Mouse (Mus musculus): ENCODE results near the gene Fibp. TPM values are rescaled to one million over a fixed set of nuclear protein-coding genes. Genes with fewer than 3 reads are reported as not detected.

Fibp gene
- polyA plus RNA-seq, 1 experiment from 2014 or later = 164 TPM

- Histone ChIP-seq H3K9ac (no peak overlapping the region), H3K9me3 (no peaks in the 10 kb centered on the region), H3K36me3 (peaks cover 65% of the 10 kb centered on the region), H3K4me2 (no peak overlapping the region), H3K4me3 (no peak overlapping the region), H3K4me1 (replicated peaks) (peaks cover 21% of the 10 kb centered on the region), H3K27ac (replicated peaks) (no peak overlapping the region), H3K27me3 (no peaks in the 10 kb centered on the region)
- 82% methylated on average over 12 of the region's 12 CpGs for WGBS
- ATAC-seq (ENCODE audit: low read depth) = no peak
These were observed 35.1 kb downstream of the Fibp start for GRCm38 (mm10) chr19:5495353-5496051.

- no peak for ATAC-seq (ENCODE audit: low read depth)
- peaks cover 21% of the 10 kb centered on the region for H3K4me1 ChIP-seq (replicated peaks)
- no peaks in the 10 kb centered on the region for H3K9me3 ChIP-seq
- no peak overlapping the region for H3K27ac ChIP-seq (replicated peaks)
- H3K4me3 ChIP-seq = no peak overlapping the region
- H3K36me3 ChIP-seq = peaks cover 65% of the 10 kb centered on the region
- no peaks in the 10 kb centered on the region for H3K27me3 ChIP-seq
- H3K4me2 ChIP-seq = no peak overlapping the region
- no peak overlapping the region for H3K9ac ChIP-seq
- 86% methylated on average over 16 of the region's 16 CpGs for WGBS
These were observed 35.6 kb downstream of the Fibp start for GRCm38 (mm10) chr19:5496052-5496370.

GRCm38 (mm10) chr19:5500330-5500875 lies 40.0 kb downstream of the Fibp start:
- Histone ChIP-seq H3K4me2 (no peak overlapping the region), H3K4me1 (replicated peaks) (no peaks in the 10 kb centered on the region), H3K4me3 (no peak overlapping the region), H3K27ac (replicated peaks) (no peak overlapping the region), H3K27me3 (no peaks in the 10 kb centered on the region), H3K36me3 (peaks cover 45% of the 10 kb centered on the region), H3K9ac (no peak overlapping the region), H3K9me3 (no peaks in the 10 kb centered on the region)
- ATAC-seq (ENCODE audit: low read depth) = no peak
- WGBS = 89% methylated on average over 2 of the region's 2 CpGs

GRCm38 (mm10) chr19:5503687-5504086 lies 43.3 kb downstream of the Fibp start, which contains the start of gene 1700020D05Rik:
Gene 1700020D05Rik (minus strand): TSS chr19:5503787.
- H3K9ac ChIP-seq = no peak within 1 kb of the TSS
- no peak within 1 kb of the TSS for H3K27ac ChIP-seq (replicated peaks)
- H3K4me2 ChIP-seq = no peak within 1 kb of the TSS
- no peak for ATAC-seq (ENCODE audit: low read depth)
- no peaks in the 10 kb centered on the region for H3K9me3 ChIP-seq
- H3K36me3 ChIP-seq = peaks cover 13% of the 10 kb centered on the region
- WGBS = 59% methylated on average over 17 of the region's 17 CpGs
- H3K4me1 ChIP-seq (replicated peaks) = peaks cover 8% of the 10 kb centered on the region
- no peaks in the 10 kb centered on the region for H3K27me3 ChIP-seq
- no peak within 1 kb of the TSS for H3K4me3 ChIP-seq

- no peaks in the 10 kb centered on the region for H3K27me3 ChIP-seq
- peak within 1 kb of the TSS; percentile 86 for H3K27ac ChIP-seq (replicated peaks)
- H3K9ac ChIP-seq = peak within 1 kb of the TSS; percentile 83
- no peaks in the 10 kb centered on the region for H3K9me3 ChIP-seq
- peak within 1 kb of the TSS; percentile 55 for H3K4me3 ChIP-seq
- peak within 1 kb of the TSS; percentile 82 for H3K4me2 ChIP-seq
- ATAC-seq (ENCODE audit: low read depth) = peak; percentile 99
- no peaks in the 10 kb centered on the region for H3K36me3 ChIP-seq
- WGBS = 3% methylated on average over 46 of the region's 47 CpGs
- H3K4me1 ChIP-seq (replicated peaks) = peaks cover 37% of the 10 kb centered on the region
These were observed 49.9 kb downstream of the Fibp start, which contains the start of gene Snx32 for GRCm38 (mm10) chr19:5510031-5511026. Gene Snx32 (minus strand): TSS chr19:5510538.

- H3K9ac ChIP-seq = peak overlapping the region; percentile 67
- WGBS = 51% methylated on average over 15 of the region's 15 CpGs
- no peak for ATAC-seq (ENCODE audit: low read depth)
- H3K4me1 ChIP-seq (replicated peaks) = peaks cover 34% of the 10 kb centered on the region
- H3K27ac ChIP-seq (replicated peaks) = no peak overlapping the region; the same call in 1 of the 2 replicates
- peak overlapping the region; percentile 82 for H3K4me2 ChIP-seq
- peak overlapping the region; percentile 55 for H3K4me3 ChIP-seq
- H3K27me3 ChIP-seq = no peaks in the 10 kb centered on the region
- H3K36me3 ChIP-seq = no peaks in the 10 kb centered on the region
- no peaks in the 10 kb centered on the region for H3K9me3 ChIP-seq
These were observed 50.7 kb downstream of the Fibp start for GRCm38 (mm10) chr19:5511074-5511632.

- no peak overlapping the region for H3K9ac ChIP-seq
- H3K36me3 ChIP-seq = no peaks in the 10 kb centered on the region
- no peaks in the 10 kb centered on the region for H3K27me3 ChIP-seq
- no peak for ATAC-seq (ENCODE audit: low read depth)
- H3K27ac ChIP-seq (replicated peaks) = no peak overlapping the region
- no peak overlapping the region; the same call in 1 of the 2 replicates for H3K4me2 ChIP-seq
- 81% methylated on average over 12 of the region's 12 CpGs for WGBS
- H3K4me1 ChIP-seq (replicated peaks) = peaks cover 30% of the 10 kb centered on the region
- no peaks in the 10 kb centered on the region for H3K9me3 ChIP-seq
- no peak overlapping the region for H3K4me3 ChIP-seq
These were observed 51.9 kb downstream of the Fibp start for GRCm38 (mm10) chr19:5512091-5513004.

GRCm38 (mm10) chr19:5513005-5513349 lies 52.6 kb downstream of the Fibp start:
- no peak overlapping the region for H3K4me2 ChIP-seq
- no peak overlapping the region for H3K9ac ChIP-seq
- no peaks in the 10 kb centered on the region for H3K36me3 ChIP-seq
- H3K4me3 ChIP-seq = no peak overlapping the region
- H3K27ac ChIP-seq (replicated peaks) = no peak overlapping the region
- H3K4me1 ChIP-seq (replicated peaks) = peaks cover 30% of the 10 kb centered on the region
- H3K27me3 ChIP-seq = no peaks in the 10 kb centered on the region
- no peak for ATAC-seq (ENCODE audit: low read depth)
- WGBS = 93% methylated on average over 3 of the region's 3 CpGs
- H3K9me3 ChIP-seq = no peaks in the 10 kb centered on the region

Other genes starting within 250 kb of the Fibp start
- 36.3 and 41.0 TPM in 2 replicates for gene Pacs1, start 187.5 kb upstream of the Fibp start, polyA plus RNA-seq (2015; fragmentation: Nextera tagmentation; extraction: Ambion mirVana)
- 344 and 351 TPM in 2 replicates for gene Sf3b2, start 165.2 kb upstream of the Fibp start, polyA plus RNA-seq (2015; fragmentation: Nextera tagmentation; extraction: Ambion mirVana)
- gene Gal3st3, start 162.3 kb upstream of the Fibp start, polyA plus RNA-seq (2015; fragmentation: Nextera tagmentation; extraction: Ambion mirVana) = 34.1 and 34.6 TPM in 2 replicates
- not detected in 2 replicates for gene Catsper1, start 124.9 kb upstream of the Fibp start, polyA plus RNA-seq (2015; fragmentation: Nextera tagmentation; extraction: Ambion mirVana)
- 8.9 and 9.7 TPM in 2 replicates for gene Cst6, start 111.0 kb upstream of the Fibp start, polyA plus RNA-seq (2015; fragmentation: Nextera tagmentation; extraction: Ambion mirVana)
- 51.1 and 55.2 TPM in 2 replicates for gene Eif1ad, start 93.9 kb upstream of the Fibp start, polyA plus RNA-seq (2015; fragmentation: Nextera tagmentation; extraction: Ambion mirVana)
- gene Banf1, start 93.4 kb upstream of the Fibp start, polyA plus RNA-seq (2015; fragmentation: Nextera tagmentation; extraction: Ambion mirVana) = 311 and 317 TPM in 2 replicates
- 72.2 and 74.8 TPM in 2 replicates for gene Sart1, start 71.9 kb upstream of the Fibp start, polyA plus RNA-seq (2015; fragmentation: Nextera tagmentation; extraction: Ambion mirVana)
- 0.20 TPM in 1 of 2 replicates, not detected in the other for gene Tsga10ip, start 58.1 kb upstream of the Fibp start, polyA plus RNA-seq (2015; fragmentation: Nextera tagmentation; extraction: Ambion mirVana)
- gene Drap1, start 35.6 kb upstream of the Fibp start, polyA plus RNA-seq (2015; fragmentation: Nextera tagmentation; extraction: Ambion mirVana) = 318 and 326 TPM in 2 replicates
- gene AI837181, start 35.5 kb upstream of the Fibp start, polyA plus RNA-seq (2015; fragmentation: Nextera tagmentation; extraction: Ambion mirVana) = 69.5 and 75.5 TPM in 2 replicates
- gene Fosl1, start 13.1 kb upstream of the Fibp start, polyA plus RNA-seq (2015; fragmentation: Nextera tagmentation; extraction: Ambion mirVana) = 0.59 TPM in 1 of 2 replicates, not detected in the other
- 10.7 and 11.1 TPM in 2 replicates for gene Ccdc85b, start 2.7 kb upstream of the Fibp start, polyA plus RNA-seq (2015; fragmentation: Nextera tagmentation; extraction: Ambion mirVana)
- 3.2 and 5.6 TPM in 2 replicates for gene Ctsw, start 7.9 kb downstream of the Fibp start, polyA plus RNA-seq (2015; fragmentation: Nextera tagmentation; extraction: Ambion mirVana)
- 56.9 and 60.8 TPM in 2 replicates for gene Efemp2, start 13.3 kb downstream of the Fibp start, polyA plus RNA-seq (2015; fragmentation: Nextera tagmentation; extraction: Ambion mirVana)
- gene Mus81, start 27.8 kb downstream of the Fibp start, polyA plus RNA-seq (2015; fragmentation: Nextera tagmentation; extraction: Ambion mirVana) = 40.4 and 43.2 TPM in 2 replicates
- 3,494 and 3,643 TPM in 2 replicates for gene Cfl1, start 29.8 kb downstream of the Fibp start, polyA plus RNA-seq (2015; fragmentation: Nextera tagmentation; extraction: Ambion mirVana)
- gene 1700020D05Rik, start 43.2 kb downstream of the Fibp start, polyA plus RNA-seq (2015; fragmentation: Nextera tagmentation; extraction: Ambion mirVana) = not detected in 2 replicates
- 69.9 and 74.3 TPM in 2 replicates for gene Snx32, start 49.9 kb downstream of the Fibp start, polyA plus RNA-seq (2015; fragmentation: Nextera tagmentation; extraction: Ambion mirVana)
- 0.11 TPM in 1 of 2 replicates, not detected in the other for gene Ovol1, start 100.0 kb downstream of the Fibp start, polyA plus RNA-seq (2015; fragmentation: Nextera tagmentation; extraction: Ambion mirVana)
- 2.9 and 3.5 TPM in 2 replicates for gene Ap5b1, start 107.4 kb downstream of the Fibp start, polyA plus RNA-seq (2015; fragmentation: Nextera tagmentation; extraction: Ambion mirVana)
- 79.2 and 87.8 TPM in 2 replicates for gene Rnaseh2c, start 141.3 kb downstream of the Fibp start, polyA plus RNA-seq (2015; fragmentation: Nextera tagmentation; extraction: Ambion mirVana)
- gene Kat5, start 149.6 kb downstream of the Fibp start, polyA plus RNA-seq (2015; fragmentation: Nextera tagmentation; extraction: Ambion mirVana) = 72.3 and 77.2 TPM in 2 replicates
- 33.8 and 36.5 TPM in 2 replicates for gene Rela, start 176.9 kb downstream of the Fibp start, polyA plus RNA-seq (2015; fragmentation: Nextera tagmentation; extraction: Ambion mirVana)
- gene Sipa1, start 203.1 kb downstream of the Fibp start, polyA plus RNA-seq (2015; fragmentation: Nextera tagmentation; extraction: Ambion mirVana) = 19.1 and 19.8 TPM in 2 replicates
- 17.4 and 18.0 TPM in 2 replicates for gene Map3k11, start 228.1 kb downstream of the Fibp start, polyA plus RNA-seq (2015; fragmentation: Nextera tagmentation; extraction: Ambion mirVana)
- gene Pcnx3, start 228.3 kb downstream of the Fibp start, polyA plus RNA-seq (2015; fragmentation: Nextera tagmentation; extraction: Ambion mirVana) = 23.0 TPM in 2 replicates
- gene Kcnk7, start 243.8 kb downstream of the Fibp start, polyA plus RNA-seq (2015; fragmentation: Nextera tagmentation; extraction: Ambion mirVana) = not detected in 2 replicates